Mouse (Mus musculus) retina, embryonic 14.5 days (tissue): ENCODE measurements around the gene Gstt4.
"Not testable (repeated sequence)": the region's sequence is repeated elsewhere in the genome, so short reads cannot be mapped to it uniquely, and the experiment has no call there.

Experiments
- DNase-seq: peaks from one replicate; pipeline ENCODE4 v3.0.0-alpha.2; 2015; ENCODE audit warnings: low spot score

The Gstt4 gene

GRCm38 (mm10) chr10:75822443-75822842 lies at the start of gene Gstt4:
Gene Gstt4, minus strand, starts transcription at chr10:75822543.
- no peak for DNase-seq

GRCm38 (mm10) chr10:75861587-75861986 lies 39.2 kb upstream of the Gstt4 start:
- DNase-seq = no peak

DNA sequence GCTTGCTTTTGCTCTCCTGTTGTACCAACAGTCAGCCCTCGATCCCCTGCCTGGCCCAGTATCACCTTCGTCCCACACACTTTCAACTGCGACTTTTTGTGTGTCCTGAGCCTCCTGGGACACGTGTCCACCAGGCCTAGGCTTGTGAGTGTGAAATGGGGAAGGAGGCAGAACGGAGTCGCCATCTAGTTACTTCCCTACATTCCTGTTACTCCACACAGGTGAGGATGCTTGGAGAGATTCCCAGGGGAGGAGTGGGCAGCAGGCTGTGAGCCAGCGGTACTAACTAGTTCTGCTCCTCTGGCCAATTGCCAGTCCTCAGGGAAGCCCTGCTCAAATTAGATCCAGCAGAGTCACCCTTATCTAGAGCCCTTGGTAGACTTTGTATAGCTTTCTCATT lies 38.4 kb upstream of the Gstt4 start:
- DNase-seq = no peak

DNA sequence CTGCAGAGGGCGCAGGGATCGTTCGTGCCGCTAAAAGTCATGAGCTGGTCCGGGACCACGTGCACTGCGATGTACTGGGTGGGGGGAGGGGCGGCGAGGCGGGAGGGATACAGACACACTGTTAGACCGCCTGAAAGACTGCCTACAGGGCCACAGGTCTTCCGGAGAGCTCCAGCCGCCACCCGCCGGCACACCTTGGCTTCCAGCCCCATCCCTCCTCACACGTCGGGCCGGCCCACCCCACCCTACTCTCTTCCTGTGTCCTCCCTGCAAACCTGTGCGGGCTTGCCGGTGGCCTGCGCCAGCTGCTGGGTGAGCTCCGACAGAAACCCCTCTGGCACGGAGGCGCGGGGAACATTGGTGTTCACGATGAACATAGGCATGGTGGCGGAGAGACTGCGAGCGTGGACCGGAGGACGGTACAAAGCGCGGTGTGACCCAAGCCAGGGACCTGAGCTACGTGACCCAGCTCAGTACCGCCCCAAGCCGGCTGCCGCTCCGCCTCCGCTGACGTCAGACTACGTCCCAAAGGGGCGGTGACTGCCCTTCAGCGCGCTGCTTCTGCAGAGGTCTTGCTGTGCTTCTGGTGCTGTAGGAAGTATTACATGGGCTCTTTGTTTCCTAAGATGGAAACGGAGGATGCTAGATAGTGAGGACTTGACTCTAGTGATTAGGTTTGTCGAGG lies 37.6 kb upstream of the Gstt4 start, which contains the start of gene Mif:
Gene Mif (minus strand): TSS at position 455 of the 685 bp plus-strand sequence.
- peak; percentile 96 for DNase-seq

DNA sequence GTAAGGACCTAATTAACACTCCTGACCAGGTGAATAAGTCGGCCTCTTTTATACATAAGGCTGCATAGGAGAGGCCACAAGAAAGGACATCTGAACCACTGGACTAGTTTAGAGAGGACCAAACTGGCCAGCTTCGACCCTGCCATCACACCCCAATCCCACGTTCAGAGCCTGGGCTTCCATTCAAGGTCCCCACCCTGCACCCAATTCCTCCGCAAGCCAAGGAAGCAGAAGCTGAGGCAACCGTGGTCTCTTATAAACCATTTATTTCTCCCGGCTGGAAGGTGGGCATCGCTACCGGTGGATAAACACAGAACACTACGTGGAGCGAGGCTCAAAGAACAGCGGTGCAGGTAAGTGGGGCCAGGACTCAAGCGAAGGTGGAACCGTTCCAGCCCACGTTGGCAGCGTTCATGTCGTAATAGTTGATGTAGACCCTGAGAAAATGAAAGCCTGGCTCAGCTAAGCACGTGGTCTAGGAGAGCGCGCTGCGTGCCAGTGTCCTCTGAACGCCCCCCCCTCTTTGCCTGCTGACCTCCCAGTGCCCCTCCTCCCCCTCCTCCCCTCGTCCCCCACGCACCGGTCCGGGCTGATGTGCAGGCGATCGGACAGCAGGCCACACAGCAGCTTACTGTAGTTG lies 36.9 kb upstream of the Gstt4 start:
- DNase-seq = peak; percentile 75

DNA sequence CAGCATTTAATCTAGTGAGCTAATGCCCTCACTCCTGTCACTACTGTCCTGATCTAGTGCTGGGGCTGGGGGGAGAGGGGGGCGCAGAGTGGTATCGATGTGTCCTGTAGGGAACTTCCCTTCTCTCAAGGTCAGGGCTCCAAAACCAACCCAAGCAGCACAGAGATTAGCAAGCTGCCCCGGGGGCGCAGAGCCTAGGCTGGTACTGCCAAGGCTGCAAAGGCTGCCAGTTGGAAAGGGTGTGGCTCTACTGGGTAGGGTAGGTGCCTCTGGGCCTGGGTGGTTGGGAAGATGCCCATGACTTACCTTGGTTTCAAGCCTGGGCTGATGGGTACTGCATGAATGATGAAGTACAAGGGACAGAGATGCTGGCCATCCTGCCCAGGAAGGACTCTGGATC lies 35.3 kb upstream of the Gstt4 start:
- no peak for DNase-seq

GRCm38 (mm10) chr10:75856976-75857375 lies 34.6 kb upstream of the Gstt4 start:
- no peak for DNase-seq

- no peak for DNase-seq
These were observed 34.0 kb upstream of the Gstt4 start for GRCm38 (mm10) chr10:75856155-75856907.

DNA sequence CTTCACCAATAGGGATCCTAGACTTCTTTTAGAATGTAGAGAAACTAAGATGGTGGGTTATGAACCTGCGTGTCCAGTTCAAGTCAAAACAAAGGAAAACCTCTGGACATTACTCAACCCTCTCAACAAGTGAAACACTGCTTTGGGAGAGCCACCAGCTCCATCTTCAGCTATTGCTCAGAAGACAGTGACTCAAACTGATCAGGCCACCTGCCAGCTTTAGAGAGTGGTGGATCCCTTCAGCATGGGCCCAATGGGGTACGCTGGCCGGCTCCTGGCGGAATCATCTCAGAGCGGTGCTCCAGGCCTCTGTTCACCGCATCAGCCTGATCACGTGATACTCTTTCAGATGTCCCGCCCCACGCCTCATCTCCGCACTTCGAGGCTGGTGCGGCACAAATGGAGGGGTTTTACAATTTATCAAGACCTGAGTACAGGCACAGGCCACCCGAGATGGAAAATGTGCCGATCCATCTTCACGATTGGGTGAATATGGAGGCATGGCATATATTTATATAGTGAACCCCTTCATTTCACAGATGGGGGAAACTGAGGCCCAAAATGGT lies 33.2 kb upstream of the Gstt4 start:
- DNase-seq = no peak

DNA sequence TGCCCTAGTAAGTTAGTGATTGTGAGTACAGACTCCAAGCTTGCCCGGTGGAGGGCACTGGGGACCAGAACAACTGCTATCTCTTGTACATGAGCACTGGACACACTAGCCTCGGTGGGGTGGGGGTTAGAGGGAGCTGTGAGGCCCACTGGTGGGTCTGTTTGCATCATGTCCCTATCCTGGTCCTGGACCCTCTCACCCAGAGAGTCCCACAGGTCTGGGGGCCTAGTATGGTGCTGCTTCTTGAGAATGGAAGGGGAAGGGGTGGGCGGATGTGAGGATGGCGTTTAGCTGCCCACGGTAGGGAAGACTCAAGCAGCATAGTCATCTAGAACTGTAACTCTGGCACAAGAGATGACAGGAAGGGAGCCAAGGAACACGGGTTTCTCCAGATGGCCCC lies 32.4 kb upstream of the Gstt4 start:
- no peak for DNase-seq

DNA sequence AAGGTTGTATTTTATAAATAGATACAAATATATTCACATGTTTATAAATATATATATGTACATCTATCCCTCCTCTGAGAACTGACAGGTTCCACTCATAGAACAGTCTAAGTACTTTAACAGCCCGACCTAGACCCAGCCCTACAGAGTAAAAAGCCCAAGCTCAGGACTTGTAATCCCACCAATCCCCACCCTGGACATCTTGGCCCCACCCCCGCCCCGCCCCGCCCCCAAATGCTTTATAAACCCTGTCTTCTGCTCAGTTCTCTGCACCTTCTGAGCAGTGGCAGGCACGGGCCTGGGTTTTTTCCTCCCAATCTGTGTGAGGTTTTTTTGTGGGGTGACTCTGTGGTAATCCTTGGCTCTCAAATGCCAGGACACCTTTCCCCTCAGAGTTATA lies 31.8 kb upstream of the Gstt4 start:
- no peak for DNase-seq

DNA sequence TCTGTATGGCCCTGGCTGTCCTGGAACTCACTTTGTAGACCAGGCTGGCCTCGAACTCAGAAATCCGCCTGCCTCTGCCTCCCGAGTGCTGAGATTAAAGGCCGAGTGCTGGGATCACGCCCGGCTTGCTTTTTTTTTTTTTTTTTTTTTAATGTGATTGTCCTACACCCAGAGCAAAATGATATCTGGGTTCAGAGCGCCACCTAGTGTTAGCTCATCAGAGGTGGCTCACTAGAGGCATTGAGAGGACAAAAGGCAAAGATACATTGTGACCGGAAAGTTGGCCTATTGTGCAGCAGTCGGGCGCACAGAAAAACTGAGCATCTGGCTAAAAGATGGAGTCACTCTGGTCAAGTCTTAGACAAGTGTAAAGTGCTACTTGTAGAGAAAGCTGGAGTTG lies 31.1 kb upstream of the Gstt4 start:
- DNase-seq = peak; percentile 91

DNA sequence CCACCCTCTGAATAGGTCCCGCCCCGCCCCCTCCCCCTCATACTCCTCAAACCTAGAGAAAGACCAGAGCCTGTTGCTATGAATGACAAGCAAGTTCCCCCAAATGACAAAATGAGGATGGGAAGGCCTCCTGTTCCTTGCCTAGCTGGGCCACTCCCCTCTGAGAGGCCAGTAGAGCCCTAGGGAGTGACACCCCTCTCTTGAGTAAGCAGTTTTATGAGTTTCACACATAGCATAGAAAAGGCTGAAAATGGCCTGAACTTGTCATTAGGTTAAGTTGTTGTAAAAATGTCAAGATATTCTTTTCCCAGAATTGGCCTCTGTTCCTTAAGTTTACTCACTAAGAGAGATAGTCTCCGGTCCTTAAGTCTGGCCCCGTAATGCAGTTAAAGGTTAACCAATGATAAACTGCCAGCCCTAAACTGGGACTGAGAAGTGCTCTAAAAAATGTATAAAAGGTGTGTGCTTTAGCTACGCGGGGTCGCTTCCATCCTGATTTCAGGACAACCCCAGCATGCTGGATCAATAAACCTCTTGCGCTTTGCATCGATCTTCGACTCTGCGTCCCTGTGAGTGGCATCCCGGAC lies 30.3 kb upstream of the Gstt4 start:
- no peak for DNase-seq

GRCm38 (mm10) chr10:75851681-75852080 lies 29.3 kb upstream of the Gstt4 start:
- DNase-seq = no peak

GRCm38 (mm10) chr10:75851076-75851475 lies 28.7 kb upstream of the Gstt4 start:
- no peak for DNase-seq

DNA sequence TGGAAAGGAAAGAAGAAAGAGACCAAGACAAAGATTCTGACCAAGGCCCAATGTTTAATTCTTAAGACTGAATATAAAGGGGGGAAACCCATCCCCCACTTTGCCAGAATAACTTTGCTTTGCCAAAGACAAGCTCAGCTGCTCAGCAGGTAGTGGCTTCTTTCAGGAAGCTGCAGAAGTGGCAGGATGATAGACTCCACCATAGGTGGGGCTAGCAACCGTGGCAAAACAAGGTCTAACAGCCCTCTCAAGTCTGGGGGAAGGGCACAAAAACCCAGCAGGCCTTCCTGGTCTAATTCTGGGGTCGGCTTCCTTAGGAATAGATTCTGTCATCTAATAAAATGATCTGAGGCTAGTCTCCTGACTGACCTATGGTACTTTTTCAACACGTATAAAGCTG lies 26.0 kb upstream of the Gstt4 start:
- DNase-seq = no peak

DNA sequence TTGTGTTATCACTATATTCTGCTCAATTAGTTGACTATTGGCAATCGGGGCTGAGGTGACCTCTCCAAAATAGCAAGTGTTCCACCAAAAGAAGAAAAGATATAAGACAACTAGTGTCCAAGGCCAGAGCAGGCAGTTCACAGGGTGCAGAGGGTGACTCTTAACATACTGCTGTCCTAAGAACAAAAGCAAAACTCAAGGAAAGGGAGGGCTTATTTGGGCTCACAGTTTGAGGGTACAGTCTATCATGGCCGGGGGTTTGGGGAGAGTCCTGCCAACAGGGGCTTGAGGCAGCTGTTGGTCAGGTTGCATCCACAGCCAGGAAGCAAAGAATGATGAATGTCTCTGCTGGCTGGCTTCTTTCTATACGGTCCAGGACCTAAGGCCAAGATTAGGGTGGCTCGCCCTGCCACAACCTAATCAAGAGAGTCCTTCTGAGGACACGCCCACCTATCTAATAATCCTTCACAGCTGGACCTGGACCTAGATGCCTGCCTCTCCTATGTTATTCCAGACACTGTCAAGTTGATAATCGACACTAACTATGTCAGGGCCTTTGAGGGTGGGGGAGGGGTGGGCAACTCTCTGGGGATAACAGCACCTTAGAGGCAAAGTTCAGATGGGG lies 23.1 kb upstream of the Gstt4 start:
- DNase-seq = no peak

DNA sequence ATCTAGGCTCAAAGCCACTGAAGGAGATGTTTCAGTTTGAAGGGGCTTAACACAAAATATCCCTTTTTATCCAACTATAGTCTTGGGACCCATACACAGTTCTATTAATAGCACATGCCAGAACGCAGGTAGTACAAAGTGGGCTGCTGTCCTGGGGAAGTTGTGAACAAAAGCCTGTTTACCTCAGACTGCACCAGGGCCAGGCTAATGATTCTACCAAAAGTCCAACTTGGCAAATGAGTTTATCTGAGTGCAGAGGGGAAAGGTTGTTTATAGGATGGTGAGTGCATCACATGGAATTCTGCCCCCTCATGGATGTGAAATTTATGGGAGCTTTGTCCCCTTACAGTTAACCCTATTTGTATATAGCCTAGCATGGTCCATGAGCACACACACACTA lies 22.5 kb upstream of the Gstt4 start:
- no peak for DNase-seq

- not testable (repeated sequence) for DNase-seq
These were observed 21.6 kb upstream of the Gstt4 start for GRCm38 (mm10) chr10:75843898-75844297.

- DNase-seq = no peak
These were observed 16.7 kb upstream of the Gstt4 start for GRCm38 (mm10) chr10:75839092-75839491.

GRCm38 (mm10) chr10:75837248-75837759 lies 15.0 kb upstream of the Gstt4 start, which contains the start of gene Gstt2:
Gene Gstt2, minus strand, starts transcription at chr10:75837424.
- peak; percentile 98 for DNase-seq
